Mouse (Mus musculus) ovary, postnatal 36 days (tissue): Measurements from ENCODE around the gene Dlgap1.

Experiments used
- DNase-seq: peaks from one replicate; pipeline ENCODE4 v3.0.0; 2022; ENCODE audit warnings: low spot score, mixed read lengths

The Dlgap1 gene

DNA sequence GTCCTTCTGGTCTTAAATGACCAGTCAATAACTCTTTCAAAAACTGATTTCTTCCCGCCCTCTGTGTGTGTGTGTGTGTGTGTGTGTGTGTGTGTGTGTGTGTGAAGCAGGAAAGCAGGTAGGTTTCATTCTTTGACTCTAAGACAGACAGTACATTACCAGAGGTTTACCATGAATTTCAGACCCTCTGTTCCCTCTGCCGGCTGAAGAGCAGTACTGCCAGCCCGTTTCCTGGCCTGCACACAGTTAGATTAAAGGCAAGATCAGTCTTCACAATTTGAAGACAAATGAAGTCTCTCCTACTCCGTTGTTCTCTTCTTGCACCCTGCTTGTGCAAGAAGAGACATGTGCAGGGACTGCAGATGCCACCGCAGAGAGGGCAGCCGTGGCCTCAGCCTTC, 373.0 kb downstream of the Dlgap1 start:
- no peak for DNase-seq

DNA sequence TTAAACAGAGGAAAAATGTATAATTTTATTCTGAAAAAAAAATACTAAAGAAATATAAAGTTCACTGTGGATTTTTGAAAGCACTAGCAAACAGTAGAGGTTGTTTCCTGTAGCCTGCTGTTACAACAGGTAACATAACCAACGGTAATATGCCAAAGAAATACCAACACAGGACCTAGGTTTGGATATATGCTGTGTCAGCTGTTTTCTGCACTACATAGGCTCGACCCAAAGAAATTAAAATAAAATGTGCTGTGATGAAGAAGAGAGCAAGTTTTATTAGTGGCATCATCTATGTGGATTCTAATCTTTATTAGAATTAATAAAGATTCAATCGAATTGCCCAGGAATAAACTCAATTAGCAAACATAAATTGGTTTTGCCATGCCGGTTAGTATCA, 378.5 kb downstream of the Dlgap1 start:
- no peak for DNase-seq

- no peak for DNase-seq
These were observed 394.7 kb downstream of the Dlgap1 start for GRCm38 (mm10) chr17:70363561-70363960.

GRCm38 (mm10) chr17:70363971-70364370, 395.1 kb downstream of the Dlgap1 start:
- no peak for DNase-seq

DNA sequence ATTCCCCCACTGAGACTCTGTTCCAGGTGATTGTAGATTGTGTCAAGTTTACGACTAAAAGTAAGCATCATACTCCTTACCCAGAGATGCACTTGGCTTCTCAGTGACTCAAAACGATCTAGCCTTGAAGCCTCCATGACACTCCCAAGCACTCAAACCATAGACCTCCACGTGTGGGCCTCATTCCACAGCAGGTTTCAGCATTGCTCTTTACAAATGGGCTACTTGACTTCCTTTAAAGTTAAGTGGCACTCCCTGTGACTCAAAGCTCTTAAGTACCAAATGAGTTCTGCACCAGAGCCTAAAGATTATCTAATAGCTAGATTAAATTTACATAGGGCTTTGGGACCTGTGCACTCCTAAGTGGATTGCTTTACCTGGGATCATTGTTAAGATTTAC, 400.3 kb downstream of the Dlgap1 start:
- DNase-seq, result no peak

- DNase-seq, result no peak
These were observed 408.1 kb downstream of the Dlgap1 start for GRCm38 (mm10) chr17:70377020-70377419.

DNA sequence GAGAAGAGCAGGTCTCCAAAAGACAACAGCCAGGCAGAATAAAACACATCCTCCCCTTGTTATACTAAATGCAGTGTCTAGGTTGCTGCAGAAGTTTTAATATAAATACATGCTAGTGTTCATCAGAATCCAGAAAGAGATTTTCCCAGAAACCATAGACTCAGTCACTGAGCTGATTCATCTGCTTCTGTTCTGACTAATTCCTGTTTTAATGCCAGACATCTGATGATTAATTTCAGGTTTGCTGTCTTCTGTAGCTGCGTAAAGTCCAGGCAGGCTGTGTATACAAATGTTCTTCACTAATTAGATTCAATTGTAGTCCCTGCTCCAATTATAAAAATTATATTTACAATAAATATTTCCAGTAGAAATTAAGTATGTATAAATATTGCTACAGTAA, 419.6 kb downstream of the Dlgap1 start:
- no peak for DNase-seq

- peak; percentile 19 for DNase-seq
These were observed 428.3 kb downstream of the Dlgap1 start for GRCm38 (mm10) chr17:70397220-70397619.

- DNase-seq, result no peak
These were observed 428.8 kb downstream of the Dlgap1 start for GRCm38 (mm10) chr17:70397708-70398107.

DNA sequence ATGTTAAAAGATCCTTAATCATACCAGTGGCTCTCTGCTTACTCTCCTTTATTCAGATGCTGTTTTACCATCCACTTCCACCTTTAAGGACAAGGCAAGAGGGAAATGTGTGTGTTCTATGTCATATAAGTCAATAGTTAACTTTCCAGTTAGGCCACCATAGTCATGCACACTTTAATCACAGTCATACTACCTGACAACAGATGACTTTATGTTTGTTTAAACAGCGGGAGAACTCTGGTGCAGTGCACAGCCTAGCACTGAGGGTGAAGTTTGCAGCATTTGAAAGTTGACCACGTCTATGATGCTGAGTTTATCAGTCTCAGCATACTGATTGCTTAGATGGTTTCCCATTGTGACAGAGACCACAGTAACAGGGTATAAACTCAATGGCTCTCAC, 433.0 kb downstream of the Dlgap1 start:
- DNase-seq, result no peak

- no peak for DNase-seq
These were observed 434.9 kb downstream of the Dlgap1 start for GRCm38 (mm10) chr17:70403750-70404149.

- no peak for DNase-seq
These were observed 445.3 kb downstream of the Dlgap1 start for GRCm38 (mm10) chr17:70414202-70414601.

DNA sequence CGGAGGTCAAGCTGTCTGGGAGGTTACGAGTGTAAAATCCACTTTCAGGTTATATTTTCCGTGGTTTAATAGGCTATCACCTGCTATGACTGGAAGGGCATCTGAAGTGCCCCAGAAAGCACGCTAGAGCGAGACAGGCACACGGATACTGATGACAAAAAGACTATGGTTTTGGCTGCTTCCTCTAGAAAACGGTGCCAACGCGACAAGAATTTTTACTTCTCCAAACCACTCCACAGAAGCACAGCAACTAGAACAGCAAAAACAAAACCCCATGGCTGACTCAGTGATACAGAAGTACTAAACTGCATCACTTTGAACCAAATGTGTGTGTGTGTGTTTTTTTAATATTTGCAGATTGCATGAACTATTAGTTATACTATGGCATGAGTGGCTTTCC, 459.0 kb downstream of the Dlgap1 start:
- no peak for DNase-seq

DNA sequence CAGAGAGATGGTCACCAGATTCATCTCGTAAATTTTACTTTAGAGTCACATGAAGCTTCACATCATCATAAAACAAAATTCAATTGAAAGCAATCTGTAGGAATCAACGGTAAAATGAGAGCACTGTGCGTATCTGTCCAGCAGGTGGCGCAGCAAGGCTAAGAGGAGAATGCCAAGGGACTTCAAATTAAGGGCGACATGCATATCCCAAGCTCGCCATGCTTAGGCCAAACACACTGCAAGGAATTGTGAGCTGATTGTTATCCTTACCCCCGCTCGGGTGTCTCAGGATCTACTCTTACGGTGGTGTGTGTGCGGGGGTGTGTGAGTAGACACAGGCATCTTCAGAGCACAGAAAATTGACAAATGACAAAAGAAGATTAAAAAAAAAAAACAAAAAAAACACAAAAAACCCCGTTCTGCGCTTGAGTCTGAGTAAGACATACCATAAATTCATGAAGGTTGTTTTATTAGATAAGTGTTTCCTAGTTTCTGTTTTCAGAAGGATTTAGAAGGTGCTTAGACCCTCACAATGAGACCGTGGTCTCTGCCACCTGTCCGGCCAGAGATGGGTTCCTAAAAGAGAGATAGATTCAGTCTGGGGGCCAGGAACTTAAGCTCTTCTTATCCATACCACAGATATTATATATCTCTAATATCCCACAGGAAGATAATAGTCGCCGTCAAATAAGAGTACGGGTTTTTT, 461.0 kb downstream of the Dlgap1 start:
- DNase-seq, result peak; percentile 70

DNA sequence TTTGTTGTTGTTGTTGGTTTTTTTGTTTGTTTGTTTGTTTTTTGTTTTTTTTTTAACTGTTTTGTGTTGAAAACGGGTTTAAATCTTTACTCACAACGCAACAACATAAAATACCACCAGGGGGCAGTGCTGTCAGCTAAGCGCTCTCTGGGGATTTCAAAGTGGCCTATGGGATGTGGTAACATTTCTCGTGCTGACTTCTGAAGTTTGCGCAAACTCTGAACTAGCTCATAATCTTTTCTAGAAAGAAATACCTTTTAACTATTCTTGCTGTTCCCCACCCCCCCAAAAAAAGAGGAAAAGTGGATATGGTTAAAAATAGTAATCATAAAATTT, 461.5 kb downstream of the Dlgap1 start:
- peak; percentile 13 for DNase-seq

DNA sequence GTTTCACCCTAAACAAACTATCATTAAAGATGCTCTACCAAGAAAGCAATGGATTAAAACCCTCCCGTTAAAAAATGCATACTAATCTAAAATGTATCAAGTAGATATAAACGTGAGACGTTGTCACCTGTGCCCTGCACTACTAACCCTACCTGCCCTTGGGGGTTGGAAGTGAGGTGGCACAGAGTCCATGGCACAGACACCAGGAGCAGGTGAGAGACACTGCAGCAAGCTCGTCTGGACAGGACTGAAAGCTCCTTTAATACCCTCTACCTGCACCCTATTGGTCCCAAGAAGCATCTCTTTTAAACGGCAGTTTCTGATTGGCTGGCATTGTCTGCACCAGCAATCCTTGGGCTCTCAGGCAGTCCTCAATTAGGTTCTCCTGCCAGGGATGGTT, 464.0 kb downstream of the Dlgap1 start:
- DNase-seq, result no peak

DNA sequence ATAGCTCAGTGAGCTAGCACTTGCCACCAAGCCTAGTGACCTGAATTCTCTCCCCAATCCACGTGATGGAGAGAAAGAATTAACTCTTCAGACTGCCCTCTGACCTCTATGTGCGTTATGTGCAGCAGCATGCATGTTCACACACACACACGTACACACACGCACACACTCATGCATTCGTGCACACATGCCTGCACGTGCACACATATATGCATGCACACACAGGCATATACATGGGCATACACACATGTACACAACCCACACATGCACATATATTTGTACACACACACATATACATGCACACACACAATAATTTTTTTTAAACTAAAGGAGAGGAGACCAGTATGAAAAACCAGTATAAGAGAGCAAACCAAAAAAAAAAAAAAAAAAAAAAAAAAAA, 465.7 kb downstream of the Dlgap1 start:
- no peak for DNase-seq

- DNase-seq, result no peak
These were observed 466.7 kb downstream of the Dlgap1 start for GRCm38 (mm10) chr17:70435612-70436011.

DNA sequence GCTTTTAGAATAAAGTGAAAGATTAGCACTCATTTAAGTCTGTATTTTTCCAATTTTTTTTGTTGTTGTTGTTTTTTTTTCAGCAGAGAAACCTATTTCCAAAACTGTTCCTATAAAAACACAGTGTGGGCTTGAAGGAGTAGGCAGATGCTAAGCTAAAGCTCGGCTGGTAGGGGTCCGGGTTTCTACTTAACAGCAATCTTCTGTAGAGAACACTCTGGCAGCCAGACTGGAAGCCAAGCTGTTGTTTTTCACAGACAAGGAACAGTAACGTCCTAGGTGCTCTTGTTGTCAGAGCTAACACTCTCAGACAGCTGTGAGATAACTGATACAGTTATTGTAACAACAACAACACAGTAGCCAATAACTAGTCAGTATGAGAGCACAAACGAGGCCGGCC, 468.4 kb downstream of the Dlgap1 start:
- DNase-seq, result no peak

DNA sequence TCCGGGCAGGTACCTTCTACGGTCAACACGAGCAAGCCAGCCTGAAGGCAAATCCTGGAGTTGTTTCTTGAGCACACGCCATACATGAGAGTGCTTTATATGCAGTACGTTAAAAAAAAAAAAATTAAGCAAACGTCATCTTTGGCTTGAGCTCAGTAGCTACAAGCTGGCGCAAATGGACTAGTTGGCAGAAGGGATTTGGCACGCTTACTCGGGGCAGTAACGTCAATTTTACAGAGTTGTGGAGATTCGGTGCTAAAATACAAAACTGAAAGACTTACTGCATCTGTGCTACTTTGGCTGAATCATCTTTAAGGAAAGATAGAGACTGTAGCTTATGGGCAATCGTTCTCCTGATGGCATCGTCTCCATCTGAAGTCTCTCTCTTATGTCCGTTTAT, 474.1 kb downstream of the Dlgap1 start:
- DNase-seq, result no peak

GRCm38 (mm10) chr17:70446451-70446850, 477.6 kb downstream of the Dlgap1 start:
- DNase-seq, result no peak

- DNase-seq, result no peak
These were observed 486.2 kb downstream of the Dlgap1 start for GRCm38 (mm10) chr17:70455036-70455435.

- no peak for DNase-seq
These were observed 488.2 kb downstream of the Dlgap1 start for GRCm38 (mm10) chr17:70457103-70457502.

GRCm38 (mm10) chr17:70462231-70462630, 493.4 kb downstream of the Dlgap1 start:
- DNase-seq, result no peak
